Mouse (Mus musculus) lung, adult 2 months (tissue): ENCODE data around the gene Pdzrn3. TPM values are rescaled to one million over a fixed set of nuclear protein-coding genes. Genes with fewer than 3 reads are reported as not detected.

Experiments used
- DNase-seq: peaks from one replicate; pipeline ENCODE4 v3.0.0; 2022
- H3K4me1 ChIP-seq: fragments of 200-500 bp; 2 replicates; pipeline ENCODE4 v1.6.1; 2011; ENCODE audit warnings: low read length; ENCODE audit not compliant: control insufficient read depth, insufficient read depth
- H3K4me3 ChIP-seq: fragments of 200-500 bp; replicated peaks from 2 replicates; pipeline ENCODE3; 2011; ENCODE audit warnings: low read depth, mild to moderate bottlenecking, control low read depth, low read length; ENCODE audit errors: extremely low read depth
- CTCF ChIP-seq: fragments of 200-500 bp; IDR thresholded peaks from 2 replicates; pipeline ENCODE4 v1.5.1; 2011; ENCODE audit warnings: mild to moderate bottlenecking, low read length, control low read depth; ENCODE audit not compliant: insufficient read depth
- POLR2A ChIP-seq: fragments of 200-500 bp; IDR thresholded peaks from 2 replicates; pipeline ENCODE4 v1.6.1; 2011; ENCODE audit warnings: low read depth, mild to moderate bottlenecking, control low read depth, low read length, borderline replicate concordance; ENCODE audit errors: extremely low read depth
- WGBS: fragments of 180-500 bp; shearing (Covaris S2); methylation state at CpG from one replicate; pipeline ENCODE4 v1.1.7; 2018; 5-methylcytosine and 5-hydroxymethylcytosine counted together
- polyA plus RNA-seq: library from polyadenylated mRNA; depleted of rRNA; stranded (reverse); fragments of >200 nt; gene quantifications from 2 replicates; pipeline ENCODE4 v1.2.3, GENCODE M21; 2012

Pdzrn3 gene
- polyA plus RNA-seq, 1 experiment = 23.2 TPM

DNA sequence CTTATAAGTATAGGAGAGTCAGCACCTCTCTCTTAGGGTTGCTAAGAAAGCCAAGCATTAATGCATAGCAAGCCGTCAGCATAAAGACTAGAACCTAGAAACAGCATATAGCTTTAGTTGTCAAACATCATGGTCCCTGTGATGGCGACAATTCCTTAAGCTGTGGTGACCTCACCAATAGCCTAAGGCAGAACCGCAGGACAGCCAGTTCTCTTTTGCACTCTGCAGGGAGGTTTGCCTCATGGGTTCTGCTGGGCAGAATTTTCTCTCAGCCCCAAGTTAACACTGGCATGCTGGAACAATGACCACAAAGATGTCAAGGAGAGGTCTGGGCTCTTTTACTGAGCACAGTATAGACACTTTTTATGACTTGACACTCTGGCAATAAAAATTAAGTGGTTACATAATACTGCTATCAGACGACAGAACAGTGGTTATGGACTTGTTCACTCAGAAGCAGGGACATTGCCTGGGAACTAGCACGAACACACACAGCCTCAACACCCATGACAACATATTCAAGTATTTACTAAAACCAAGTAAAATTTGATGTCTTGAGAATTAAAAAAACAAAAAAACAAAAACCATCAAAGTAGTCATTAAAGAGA, 90.0 kb downstream of the Pdzrn3 start:
- DNase-seq = no peak
- 74% methylated on average over 5 of the region's 5 CpGs for WGBS
- Histone ChIP-seq H3K4me1 (no peaks in the 10 kb centered on the region; the same call in 1 of the 2 replicates), H3K4me3 (no peak overlapping the region)
- TF ChIP-seq CTCF = no peak
- TF ChIP-seq POLR2A = no peak

DNA sequence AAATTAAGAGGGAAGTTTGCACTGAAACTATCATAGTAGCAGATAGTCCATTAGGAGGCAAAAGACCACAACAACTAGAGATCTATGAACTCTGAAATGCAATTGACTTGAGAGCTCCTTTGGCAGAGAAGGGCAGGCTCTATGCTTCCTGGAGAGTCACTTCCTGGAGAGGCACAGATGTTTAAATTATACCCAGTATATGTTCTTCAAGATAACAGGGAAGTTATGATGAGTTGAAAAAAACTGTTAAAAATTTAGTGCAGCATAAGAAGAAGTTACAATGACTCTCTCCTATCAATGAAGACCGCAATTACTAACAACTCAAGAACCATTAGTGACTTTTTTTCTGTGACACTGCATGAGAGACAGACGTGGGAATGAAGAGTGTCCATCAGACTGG, 90.6 kb downstream of the Pdzrn3 start:
- no peak for DNase-seq
- 84% methylated on average over 2 of the region's 2 CpGs for WGBS
- TF ChIP-seq POLR2A (no peak), CTCF (no peak)
- no peak overlapping the region for H3K4me3 ChIP-seq
- H3K4me1 ChIP-seq = no peaks in the 10 kb centered on the region; the same call in 1 of the 2 replicates

DNA sequence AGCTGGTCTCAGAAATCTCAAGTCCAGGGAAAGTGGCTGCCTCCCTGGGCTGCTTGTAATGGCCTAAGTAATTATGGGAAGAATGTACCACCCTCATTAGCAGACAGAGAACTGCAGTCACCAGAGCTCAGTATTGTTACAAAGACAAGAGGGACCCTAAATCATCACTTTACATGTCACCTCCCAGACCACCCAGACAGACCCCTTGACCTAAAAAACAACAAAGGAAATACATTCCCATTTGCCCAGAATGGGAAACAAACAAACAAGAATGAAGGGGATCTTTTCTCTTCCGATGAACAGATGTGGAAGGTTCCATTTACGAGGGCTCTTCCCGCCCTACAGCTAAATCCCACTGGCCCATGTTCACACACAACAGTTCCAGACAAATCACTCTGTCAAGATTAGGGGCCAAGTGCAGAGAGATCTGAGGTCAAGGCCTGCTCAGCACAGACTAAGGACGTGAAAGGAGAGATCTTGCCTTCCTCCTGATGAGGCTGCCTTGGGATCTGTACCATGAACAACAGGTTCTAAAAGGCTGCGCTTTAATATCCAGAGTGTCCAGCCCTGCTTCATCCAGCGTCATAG, 93.2 kb downstream of the Pdzrn3 start:
- WGBS = 78% methylated on average over 6 of the region's 6 CpGs

DNA sequence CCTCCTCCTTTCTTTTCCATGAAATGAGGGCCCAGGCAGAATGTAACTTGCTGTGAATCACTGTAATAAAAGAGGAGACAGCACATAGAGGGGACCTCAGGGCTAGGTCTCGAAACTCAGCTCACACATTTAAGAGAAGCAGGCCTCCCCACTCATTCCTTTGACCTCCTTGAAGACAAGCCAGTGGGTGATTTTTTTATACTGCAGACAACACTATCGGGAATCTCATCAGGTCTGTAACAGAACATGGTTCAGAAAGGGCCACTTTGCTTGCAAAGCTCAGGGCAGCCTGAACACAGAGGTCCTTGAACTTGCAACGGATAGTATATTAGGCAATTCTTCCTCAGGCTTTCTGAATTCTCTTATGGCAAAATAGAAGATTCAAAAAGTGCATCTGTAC, 93.8 kb downstream of the Pdzrn3 start:
- 75% methylated on average over 3 of the region's 3 CpGs for WGBS
- no peak for DNase-seq
- H3K4me1 ChIP-seq = peaks cover 5% of the 10 kb centered on the region
- TF ChIP-seq POLR2A (no peak), CTCF (no peak)
- no peak overlapping the region for H3K4me3 ChIP-seq

More for the DNA sequence above, 93.2 kb downstream of the Pdzrn3 start:
- Histone ChIP-seq H3K4me1 (peaks cover 3% of the 10 kb centered on the region), H3K4me3 (no peak overlapping the region)
- DNase-seq = no peak
- TF ChIP-seq POLR2A (no peak), CTCF (no peak)

DNA sequence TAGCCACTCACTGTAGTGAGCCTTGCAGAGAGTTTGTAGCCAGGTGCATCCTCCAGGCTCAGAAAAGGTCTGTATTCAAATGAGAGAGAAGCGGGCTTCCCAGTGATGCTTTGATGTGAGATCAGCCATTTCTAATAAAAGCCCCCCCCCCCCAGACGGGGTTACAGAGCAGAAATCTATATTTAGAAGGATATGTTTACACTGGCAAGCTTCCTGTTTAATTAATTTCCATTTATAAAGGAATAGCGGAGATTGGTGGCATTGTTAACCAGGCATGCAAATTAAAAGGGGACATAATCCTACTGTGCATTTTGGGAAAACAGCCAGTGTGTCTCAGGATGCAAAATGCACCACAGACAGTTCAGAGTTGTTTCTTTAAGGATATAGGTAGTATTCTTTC, 96.1 kb downstream of the Pdzrn3 start:
- Histone ChIP-seq H3K4me1 (peaks cover 5% of the 10 kb centered on the region), H3K4me3 (no peak overlapping the region)
- no peak for DNase-seq
- TF ChIP-seq POLR2A (no peak), CTCF (no peak)
- WGBS = 29% methylated on average over 3 of the region's 3 CpGs

DNA sequence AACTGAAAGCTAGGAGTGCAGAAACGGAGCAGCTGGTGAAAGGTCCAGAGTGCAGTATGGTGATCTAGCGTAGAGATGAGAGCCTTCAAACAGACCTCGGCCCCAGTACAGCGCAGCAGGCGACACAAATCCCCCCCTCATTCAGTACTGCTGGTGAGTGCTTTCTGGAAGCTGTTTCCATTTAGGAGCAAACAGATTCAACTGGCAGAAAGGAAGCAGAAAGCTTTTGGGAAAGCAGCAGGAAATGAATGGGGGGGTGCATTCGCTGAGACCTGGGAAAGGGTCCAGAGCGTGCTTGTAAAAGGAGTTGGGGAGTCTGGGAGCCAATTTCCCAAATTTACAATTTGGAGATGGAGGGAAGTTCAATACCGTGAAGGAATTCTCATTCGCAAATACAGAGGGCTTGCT, 96.9 kb downstream of the Pdzrn3 start:
- 39% methylated on average over 9 of the region's 9 CpGs for WGBS
- Histone ChIP-seq H3K4me3 (no peak overlapping the region), H3K4me1 (peaks cover 7% of the 10 kb centered on the region)
- DNase-seq = no peak
- no peak for TF ChIP-seq CTCF
- TF ChIP-seq POLR2A = no peak

DNA sequence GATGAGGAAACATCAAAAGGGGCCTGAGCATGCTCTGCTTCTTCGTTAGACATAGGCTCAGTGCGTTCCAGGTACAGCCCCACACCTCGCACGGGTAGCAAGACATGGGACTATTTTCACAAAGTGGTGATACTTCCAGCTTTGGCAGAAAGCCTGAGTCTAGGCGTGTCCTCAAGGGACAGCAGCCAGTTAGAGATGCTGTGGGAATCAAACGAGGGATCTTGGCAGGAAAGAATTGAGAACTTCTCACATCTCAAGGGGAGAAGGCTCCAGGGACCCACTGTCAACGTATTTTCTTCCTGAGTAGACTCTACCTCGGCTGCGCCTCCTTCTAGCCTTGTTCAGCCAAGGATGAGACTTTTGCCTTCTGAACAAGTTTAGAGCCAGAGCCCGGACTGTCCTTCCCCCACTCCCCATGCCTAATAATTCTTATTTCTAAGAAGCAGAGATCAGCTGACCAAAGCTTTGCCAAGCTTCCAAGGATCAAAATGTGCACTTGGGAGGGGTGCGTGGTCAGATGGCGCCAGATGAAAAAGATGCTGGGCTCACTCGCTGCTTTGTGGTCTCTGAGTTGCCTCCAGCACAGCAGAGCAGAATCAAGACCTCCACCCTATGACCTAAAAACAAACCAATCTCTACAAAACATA, 99.3 kb downstream of the Pdzrn3 start:
- TF ChIP-seq POLR2A (no peak), CTCF (no peak)
- WGBS = 48% methylated on average over 13 of the region's 13 CpGs
- H3K4me3 ChIP-seq = no peak overlapping the region
- no peak for DNase-seq
- peaks cover 9% of the 10 kb centered on the region for H3K4me1 ChIP-seq

DNA sequence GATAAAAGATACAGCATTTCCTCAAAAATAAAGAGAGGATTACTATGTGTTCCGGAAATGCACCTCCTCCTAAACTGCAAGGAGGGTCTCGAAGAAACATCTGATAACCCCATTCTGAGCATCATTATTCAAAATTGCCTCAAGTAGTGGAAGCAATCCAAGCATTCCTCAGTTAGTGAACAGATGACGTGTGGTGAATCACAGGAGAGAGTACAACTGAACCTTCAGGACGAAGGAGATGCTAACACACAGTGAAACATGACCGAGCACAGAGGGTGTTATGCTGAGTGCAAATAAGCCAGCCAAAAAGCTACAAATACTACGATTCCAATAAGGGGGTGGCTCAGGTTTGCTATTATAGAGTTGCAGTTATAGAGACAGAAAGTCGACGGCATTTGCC, 101.4 kb downstream of the Pdzrn3 start:
- peaks cover 9% of the 10 kb centered on the region for H3K4me1 ChIP-seq
- no peak overlapping the region for H3K4me3 ChIP-seq
- 60% methylated on average over 8 of the region's 8 CpGs for WGBS
- no peak for DNase-seq
- no peak for TF ChIP-seq CTCF
- TF ChIP-seq POLR2A = no peak

DNA sequence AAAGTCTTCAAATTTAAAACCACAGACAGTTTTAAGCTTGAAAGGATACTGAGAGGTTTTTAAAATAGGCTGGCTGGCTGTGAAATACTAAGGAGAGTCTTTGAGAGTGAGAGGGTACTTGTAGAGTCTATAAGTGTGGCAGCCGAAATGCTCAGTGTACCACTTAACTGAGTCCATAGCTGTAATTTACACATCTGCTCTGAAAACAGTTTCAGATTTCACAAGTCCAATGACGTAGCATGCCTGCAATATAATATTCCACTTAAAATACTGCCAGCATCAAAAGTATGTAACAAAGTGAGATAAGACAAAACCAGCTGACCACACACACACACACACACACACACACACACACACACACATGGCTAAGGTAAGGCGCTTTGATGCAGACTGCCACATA, 101.9 kb downstream of the Pdzrn3 start:
- Histone ChIP-seq H3K4me1 (peaks cover 8% of the 10 kb centered on the region), H3K4me3 (no peak overlapping the region)
- TF ChIP-seq CTCF = no peak
- no peak for TF ChIP-seq POLR2A
- WGBS = 79% methylated on average over 3 of the region's 3 CpGs
- DNase-seq = no peak

DNA sequence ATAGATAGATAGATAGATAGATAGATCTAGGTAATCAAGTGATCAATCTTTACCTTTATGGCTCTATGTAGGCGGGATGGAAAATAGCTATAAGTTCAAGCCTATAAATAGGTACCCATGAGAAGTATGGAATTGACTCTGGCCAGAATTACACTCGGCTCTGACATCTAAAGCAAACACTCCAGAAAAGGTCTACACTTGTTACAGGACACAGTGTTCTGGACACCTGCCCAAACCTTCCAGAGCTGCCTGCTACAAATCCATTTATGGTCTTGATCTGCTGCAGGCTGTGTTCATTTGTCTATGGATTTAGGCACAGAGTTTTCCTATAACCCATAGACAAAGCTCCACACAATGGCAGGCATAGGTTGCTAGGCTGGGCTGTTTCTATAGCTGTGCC, 102.9 kb downstream of the Pdzrn3 start:
- Histone ChIP-seq H3K4me1 (peaks cover 9% of the 10 kb centered on the region), H3K4me3 (no peak overlapping the region)
- TF ChIP-seq POLR2A = no peak
- no peak for TF ChIP-seq CTCF
- DNase-seq = no peak
- WGBS = 68% methylated on average over 2 of the region's 2 CpGs

DNA sequence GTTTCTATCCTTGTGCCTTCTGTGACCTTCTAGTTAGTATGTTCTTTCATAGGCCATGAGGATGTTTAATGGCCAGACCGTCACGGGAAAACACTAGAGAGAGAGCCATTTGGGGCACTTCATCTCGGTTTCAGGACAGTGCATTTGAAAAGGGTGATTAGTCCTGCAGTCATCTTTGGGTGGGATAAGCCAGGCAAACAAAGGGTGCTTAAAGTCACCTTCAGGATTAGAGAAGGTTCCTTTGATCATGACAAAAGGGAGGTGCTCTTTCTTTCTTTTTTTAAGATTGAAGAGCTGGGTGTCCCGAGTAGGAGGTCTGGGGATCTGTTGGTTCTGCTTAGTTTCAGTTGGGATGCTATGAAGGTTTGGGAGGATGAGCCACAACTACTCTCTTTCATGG, 105.4 kb downstream of the Pdzrn3 start:
- Histone ChIP-seq H3K4me1 (peaks cover 6% of the 10 kb centered on the region), H3K4me3 (no peak overlapping the region)
- DNase-seq = no peak
- no peak for TF ChIP-seq POLR2A
- TF ChIP-seq CTCF = no peak
- 72% methylated on average over 4 of the region's 4 CpGs for WGBS
